Mouse (Mus musculus) frontal cortex, postnatal 36 days (tissue): Measurements from ENCODE around the gene Foxc2.

Source experiments
- DNase-seq, 2 experiments: peaks; one replicate each; pipeline ENCODE4 v3.0.0; 2022; ENCODE audit warnings: low spot score in 2 of 2

The Foxc2 gene

GRCm38 (mm10) chr8:121148573-121149083 is 32.7 kb downstream of the Foxc2 start:
- no peak for DNase-seq

DNA sequence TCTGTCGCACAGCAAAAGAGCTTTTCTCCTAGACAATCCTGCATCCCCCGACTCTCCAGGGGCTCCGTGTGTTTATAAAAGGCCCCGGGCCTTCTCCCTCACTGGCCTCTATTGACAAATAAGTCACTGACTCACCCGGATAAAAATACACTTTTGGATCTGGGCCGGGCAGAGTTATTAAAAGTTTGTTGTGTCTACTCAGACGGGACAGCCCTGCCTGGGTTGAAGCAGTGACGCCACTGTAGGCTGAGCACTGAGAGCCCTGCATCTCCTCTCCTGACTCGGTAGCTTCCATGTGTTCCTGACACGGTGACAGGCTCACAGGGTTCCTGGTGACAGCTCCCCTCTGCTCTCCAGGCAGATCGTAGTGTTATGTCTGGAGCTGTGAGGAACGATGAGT is 36.4 kb downstream of the Foxc2 start:
- DNase-seq = no peak

GRCm38 (mm10) chr8:121156990-121157491 is 41.1 kb downstream of the Foxc2 start:
- no peak for DNase-seq

- no peak for DNase-seq
Observed at GRCm38 (mm10) chr8:121158812-121159211, 42.8 kb downstream of the Foxc2 start.

DNA sequence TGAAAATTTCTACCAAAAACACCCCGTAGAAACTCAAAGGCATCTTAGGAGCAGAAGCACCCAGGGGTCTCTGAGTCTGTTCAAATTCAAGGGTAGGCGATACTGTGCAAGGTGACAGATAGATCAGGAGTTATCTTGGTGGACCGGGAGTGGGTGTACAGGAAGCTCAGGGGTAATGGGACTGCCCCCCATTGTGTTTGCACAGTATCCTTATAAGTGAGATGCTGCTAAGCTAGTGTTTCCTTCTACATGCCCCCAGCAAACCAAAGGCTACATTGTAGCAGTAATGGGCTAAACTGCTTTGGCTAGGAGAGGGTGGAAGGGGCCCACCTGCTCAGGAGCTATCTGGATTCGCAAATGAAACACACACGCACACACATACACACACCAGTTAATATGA is 45.5 kb downstream of the Foxc2 start:
- DNase-seq = no peak

DNA sequence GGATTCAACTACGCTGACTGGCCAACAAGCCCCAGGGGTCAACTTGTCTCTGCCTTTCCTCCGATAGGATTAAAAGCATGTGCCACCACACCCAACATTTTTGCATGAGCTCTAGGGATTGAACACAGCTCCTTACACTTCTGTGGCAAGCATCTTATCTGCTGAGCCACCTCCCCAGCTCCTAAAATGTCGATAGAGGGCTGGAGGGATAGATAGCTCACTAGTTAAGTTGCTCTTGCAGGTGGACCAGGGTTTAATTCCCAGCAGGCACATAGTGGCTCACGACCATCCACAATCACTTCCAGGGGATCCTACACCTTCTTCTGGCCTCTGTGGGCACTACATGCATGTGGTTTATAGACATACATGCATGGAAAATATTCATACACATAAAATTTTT is 46.4 kb downstream of the Foxc2 start:
- no peak for DNase-seq

DNA sequence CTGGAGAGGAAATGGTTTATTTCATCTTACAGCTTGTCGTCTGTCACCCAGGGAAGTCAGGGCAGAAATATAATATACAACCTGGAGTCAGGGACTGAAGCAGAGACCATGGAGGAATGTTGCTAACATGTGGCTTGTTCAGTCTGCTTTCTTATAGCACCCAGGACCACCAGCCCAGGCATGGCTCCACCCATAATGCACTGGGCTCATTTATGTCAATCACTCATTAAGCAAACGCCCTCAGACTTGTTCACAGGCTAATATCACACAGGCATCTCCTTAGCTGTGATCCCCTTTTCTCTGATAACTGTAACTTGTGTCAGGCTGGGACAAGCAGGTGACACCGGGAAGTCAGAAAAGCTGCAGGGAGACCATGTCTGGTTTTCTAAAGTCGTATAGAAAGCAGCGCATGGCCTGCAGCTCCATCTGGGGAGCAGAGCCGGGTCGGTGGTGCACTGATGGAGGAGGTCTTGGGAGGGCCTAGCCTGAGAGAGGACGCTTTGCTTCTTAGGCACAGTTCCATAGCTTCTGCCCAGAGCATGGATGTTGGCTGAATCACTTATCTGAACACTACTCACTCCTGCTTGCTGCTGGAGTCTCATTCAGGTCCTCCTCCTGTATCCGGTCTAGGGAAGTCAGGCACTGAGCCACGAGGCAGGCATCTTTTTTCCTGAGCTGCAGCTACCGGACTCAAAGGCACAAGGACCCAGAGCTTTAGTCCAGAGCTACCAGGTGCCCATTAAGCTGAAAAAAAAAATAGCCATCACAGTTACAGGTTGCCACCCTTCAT is 47.1 kb downstream of the Foxc2 start:
- no peak for DNase-seq

DNA sequence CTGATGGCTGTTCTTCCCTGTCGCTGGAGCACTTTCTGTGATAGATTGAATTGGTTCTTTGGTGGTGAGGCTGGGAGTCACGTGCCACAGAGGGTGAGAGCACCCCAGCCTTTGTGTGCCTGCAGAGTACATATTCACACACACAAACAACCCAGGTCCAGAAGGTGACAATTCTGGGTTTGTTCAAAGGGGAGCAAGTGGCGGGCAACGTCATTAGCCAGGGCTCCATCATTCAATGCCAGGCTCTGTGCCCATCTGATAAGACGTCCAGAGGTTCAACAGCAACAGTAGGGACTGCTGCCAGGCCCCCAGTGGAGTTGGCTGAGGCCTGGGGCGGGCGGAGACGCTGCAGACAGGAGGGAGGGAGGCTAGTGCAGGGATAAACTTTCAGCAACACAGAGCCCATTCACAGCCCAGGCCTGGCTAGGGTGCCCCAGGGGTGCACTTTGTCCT is 48.1 kb downstream of the Foxc2 start:
- DNase-seq = no peak

DNA sequence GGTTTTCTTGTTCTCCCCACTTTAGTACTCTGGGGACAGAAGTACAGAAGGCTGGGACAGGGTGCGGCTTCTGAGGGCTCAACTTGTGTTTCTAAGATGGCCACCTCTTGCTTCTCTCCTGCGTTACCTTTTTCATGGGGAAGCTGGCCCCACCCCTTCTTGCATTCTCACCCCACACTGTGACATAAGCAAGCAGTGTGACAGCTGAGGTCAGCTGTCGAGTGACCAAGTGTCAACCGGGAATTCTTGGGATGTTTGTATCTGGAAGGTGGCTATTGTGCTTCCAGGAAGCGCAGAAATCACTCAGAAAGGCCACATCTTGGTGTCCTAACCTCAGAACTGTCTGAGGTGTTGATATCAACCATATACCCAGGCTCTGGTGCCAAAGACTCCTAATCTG is 52.1 kb downstream of the Foxc2 start:
- no peak for DNase-seq
